Mouse (Mus musculus) erythroblast, adult 5-6 weeks (primary cell): Measurements from ENCODE around the gene Sorcs1. TPM values are rescaled to one million over a fixed set of nuclear protein-coding genes. Genes with fewer than 3 reads are reported as not detected.

Source experiments
- ATAC-seq: replicated peaks from 2 replicates; pipeline ENCODE4 v1.8.0; 2016; ENCODE audit warnings: moderate number of reproducible peaks, mild to moderate bottlenecking, moderate TSS enrichment, inconsistent platforms; ENCODE audit not compliant: poor library complexity, low FRiP score, severe bottlenecking
- total RNA-seq, 2 experiments: library from RNA; stranded (forward) in 1 of 2; stranded (reverse) in 1 of 2; fragments of 150-400 nt in 1 of 2; fragments of 200-764, 138-1000 nt in 1 of 2; gene quantifications; 2 replicates each; pipeline versions ENCODE4 v1.2.3 to v1.2.4; 2015 to 2017; ENCODE audit warnings: low replicate concordance in 2 of 2

The Sorcs1 gene
- total RNA-seq, 2 experiments from 2014 or later, result not detected

DNA sequence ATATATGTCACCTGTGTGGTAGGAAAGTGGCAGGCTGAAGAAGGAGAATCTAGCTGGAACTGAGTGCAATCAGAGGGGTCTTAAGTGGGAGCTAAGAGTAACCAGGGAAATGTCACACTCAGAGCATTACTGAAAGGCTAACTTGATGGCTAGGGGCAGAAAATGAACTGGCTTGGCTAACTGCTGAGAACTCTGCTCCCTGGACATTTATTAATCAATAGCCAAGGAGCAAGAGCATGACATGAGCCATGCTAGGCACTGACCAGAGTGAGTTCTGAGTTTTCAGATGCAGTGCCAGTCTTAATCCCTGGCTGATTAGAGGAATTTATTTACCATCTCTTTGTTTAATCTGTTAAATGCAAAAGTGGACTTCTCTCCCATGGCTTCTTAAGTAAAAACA lies 95.5 kb downstream of the Sorcs1 start:
- ATAC-seq, result no peak

DNA sequence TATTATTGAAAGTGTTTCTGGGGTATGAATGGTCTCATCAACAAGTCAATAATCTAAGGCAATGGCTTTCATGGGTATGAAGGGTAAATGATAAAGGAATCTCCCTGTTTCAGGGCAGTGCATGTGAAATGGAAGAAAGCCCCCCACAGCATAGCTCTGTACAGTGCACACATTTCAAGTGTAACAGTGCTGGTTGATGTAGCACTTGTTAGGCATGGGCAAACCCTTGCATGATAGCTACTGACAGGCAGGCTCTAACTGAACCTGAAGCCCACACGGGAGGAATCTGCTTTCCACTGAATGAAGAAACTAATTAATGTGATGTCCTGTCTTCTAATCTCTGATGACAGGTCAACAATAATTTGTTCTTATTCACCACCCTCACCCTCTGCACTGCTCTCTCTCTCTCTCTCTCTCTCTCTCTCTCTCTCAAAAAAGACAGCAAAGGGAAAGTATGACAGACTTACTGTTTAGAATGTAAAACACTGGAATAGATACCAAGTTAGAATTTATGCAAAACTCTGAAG lies 108.7 kb downstream of the Sorcs1 start:
- ATAC-seq, result no peak

DNA sequence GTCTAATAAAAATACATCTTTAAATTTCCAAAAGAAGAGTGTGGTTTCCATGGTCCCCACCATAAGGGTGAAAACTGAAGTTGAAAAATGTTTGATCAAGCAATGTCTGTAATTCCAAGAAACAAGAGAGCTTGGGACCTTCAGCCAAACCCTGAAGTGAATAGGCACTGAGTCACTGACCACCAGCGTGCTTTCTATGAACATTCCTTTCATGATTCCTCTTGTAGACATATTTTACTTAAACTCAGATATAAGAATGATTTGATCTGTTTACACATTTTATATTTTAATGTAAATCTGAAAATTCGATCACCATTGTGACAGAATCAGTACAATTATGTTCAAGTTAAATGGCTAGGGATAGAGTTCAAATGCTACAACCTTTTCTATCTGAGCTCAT lies 112.1 kb downstream of the Sorcs1 start:
- no peak for ATAC-seq

DNA sequence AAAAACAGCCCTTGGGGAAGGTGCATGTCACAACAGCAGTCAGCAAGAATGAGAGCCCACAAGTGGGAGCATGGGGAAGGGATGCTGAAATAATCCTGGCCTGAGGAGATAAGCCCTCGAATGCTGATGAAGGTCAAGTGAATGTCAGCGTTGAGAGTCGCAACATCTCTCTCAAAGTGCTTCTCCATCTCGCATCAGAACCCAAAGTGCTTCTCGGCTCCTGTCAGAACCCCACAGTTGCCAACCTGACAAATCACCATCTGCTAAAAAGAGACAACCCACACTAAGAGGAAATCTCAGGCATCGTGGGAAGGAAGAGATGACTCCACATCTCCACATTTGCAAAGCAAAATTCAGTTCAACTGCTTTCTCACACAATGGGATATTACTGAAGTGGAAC lies 119.7 kb downstream of the Sorcs1 start:
- no peak for ATAC-seq

DNA sequence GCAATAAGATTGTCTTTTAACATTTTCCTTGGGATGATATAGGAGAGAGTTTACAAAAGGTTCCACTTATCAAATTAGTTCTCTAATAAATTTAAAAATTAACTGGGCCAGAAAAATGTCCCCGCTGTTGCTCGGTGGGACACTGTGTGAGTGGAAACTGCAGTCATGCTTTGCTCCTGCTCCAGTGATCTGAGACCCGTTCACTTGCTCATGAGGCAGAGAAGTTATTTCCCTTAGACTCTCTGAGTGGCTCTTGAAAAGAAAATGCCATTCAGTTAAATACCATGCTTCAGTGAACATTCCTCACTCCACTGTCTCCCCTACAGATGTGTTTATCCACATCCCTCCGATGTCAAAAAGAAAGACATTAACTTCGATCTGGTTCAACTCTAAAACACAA lies 144.4 kb downstream of the Sorcs1 start:
- no peak for ATAC-seq

DNA sequence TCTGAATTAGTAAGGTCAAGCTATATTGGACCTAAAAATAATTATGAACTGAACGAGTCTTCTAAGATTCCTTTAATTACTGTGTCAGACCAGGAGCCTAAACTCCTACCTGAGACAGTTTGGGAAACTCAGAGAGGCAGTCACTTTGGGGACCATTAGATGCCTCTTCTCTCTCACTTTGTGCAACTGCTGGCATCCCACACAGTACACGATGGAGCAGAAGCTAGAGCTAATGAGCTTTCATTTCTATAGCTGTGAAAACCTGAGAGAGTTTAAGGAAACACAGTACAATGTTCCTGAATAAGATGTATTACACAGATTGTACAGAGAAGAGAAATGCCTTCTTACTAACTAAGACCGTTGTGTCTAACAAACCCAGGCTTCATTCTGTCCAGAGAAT lies 150.6 kb downstream of the Sorcs1 start:
- ATAC-seq, result no peak

DNA sequence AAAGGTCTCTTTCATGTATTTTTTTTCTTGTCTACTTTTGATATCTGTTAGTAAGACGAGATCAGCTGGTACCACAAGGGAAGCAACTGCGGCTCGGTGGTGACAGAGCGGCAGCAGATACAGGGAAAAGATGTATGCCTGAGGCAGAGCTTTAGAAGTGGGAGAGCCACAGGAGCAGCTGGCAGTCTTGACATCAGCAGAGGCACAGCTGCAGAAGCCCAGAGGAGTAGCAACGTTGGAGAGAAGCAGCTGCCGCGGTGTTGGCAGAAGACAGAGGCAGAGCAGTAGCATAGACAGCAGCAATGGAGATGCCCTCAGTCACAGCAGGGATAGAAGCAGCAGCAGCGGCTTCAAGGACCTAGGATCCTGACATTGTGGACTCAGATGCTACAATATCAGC lies 152.4 kb downstream of the Sorcs1 start:
- ATAC-seq, result no peak

DNA sequence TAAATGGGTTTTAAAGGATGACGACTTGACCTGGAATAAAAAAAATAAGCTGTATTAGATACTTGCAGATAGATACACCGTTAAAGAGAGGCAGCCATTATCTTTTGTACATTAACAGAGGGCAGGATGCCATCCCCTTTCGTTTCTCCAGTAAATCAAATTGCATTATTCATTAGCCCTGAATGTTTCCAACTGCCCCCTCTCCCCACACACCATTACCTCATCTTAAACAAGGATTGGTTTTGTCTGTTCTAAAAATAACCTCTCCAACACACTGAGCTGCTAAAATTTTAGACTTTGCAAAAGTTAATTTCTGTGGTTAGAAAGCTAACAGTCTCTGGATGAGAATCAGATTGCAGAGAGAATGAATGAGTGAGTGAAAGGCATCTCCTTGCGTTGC lies 156.5 kb downstream of the Sorcs1 start:
- ATAC-seq, result no peak

DNA sequence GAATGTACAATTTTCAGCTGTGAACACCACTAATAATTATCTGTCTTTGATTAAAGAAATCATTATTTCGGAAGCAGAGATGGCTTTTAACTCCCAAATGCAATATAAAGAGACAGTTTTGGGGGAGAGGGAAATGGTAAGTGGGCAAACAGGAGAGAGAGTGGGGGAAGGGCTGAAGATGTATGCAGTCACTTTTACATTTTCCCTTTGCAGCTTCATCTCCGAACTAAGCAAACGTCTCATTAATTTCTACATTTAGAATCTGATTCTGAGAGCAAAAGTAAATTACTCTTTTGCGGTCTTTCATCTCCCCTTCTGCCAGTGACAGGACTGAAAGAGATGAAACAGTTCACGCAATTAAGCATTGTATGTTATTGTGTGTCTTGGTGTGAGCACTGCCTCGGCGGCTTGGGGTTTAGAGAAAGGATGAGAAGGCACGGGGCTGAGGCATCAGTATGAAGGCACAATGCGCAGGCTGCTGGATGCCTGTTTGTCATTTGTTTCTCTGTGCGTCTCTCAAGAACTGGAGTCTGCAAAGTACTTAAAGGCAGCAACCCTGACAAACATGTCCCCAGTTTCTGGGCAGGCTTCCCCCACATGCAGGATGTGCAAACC lies 163.3 kb downstream of the Sorcs1 start:
- ATAC-seq, result no peak

DNA sequence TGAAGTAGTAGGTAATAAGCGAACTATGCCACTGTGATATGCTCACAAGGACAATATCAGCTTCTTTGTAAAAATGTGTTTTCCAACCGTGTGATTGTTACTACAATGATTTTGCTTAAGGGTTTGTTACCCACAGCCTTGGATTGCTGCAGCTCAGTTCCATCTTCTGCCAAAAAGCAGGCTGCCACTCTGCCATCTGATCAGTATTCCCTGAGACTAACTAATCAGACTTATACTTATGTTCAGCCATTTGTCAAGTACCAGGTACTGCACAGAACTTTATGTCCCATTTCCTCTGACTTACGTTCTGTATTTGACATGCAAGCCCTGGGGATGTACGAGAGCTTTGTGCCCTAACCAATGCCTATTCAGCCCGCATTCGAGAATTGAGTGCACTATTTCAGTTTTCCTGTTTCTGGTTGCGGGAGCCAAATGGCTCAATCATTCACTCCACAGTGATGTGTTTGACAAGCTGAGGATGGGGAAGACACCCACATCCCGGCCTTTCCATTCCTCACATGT lies 164.1 kb downstream of the Sorcs1 start:
- no peak for ATAC-seq

DNA sequence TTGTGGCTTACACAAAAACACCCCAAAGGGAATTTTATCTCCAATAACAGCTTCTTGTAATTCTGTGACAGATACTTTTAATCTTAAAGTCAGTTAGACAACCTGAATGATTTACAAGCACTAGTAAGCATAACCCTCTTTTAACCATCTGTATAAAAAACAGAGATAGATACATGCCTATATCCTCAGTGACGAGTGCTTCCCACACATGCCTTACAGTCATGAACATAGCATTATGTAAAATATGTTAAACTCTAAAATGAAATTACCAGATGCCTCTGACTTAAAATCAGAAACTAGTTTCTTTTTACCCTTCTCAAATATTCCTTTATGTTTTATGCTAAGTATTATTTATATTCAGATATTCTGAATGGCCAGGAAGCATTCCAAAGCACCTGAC lies 175.6 kb downstream of the Sorcs1 start:
- ATAC-seq, result no peak

DNA sequence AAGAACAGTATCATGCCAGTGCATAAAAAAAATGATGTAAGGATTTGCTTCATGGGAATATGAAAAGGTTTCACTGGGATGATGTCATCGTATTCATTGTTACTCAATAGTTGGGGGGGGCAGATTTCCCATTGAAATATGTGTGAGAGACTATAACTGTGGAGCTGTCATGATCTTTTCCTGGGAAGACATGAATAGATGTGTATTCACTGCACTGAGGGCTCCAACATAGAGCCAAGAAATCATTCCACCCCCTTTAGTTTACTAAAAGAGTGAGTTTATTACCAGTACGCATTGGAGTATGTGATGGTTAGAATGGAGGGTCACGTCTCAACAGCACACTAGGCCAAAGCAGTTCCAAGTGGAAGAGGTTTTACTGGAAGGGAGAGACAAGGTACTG lies 187.3 kb downstream of the Sorcs1 start:
- ATAC-seq, result no peak

DNA sequence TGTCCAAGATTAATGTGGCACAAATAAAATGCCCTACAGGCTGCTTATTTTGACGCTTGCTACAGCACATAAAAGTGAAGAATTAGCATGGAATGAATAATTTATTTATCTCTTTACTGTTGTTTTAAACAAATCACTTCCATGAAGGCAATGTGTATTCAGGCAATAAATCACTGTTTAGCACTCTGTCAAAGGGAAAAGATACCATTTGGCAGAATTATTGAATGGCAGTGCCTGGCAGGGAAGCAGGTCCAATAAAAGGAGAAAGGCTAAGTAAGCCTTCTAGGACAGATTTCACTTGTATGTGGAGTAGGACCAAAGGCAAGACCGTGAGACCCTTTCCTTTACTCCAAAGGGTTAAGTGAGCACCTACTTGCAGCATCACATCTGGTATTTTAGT lies 187.7 kb downstream of the Sorcs1 start:
- ATAC-seq, result no peak

DNA sequence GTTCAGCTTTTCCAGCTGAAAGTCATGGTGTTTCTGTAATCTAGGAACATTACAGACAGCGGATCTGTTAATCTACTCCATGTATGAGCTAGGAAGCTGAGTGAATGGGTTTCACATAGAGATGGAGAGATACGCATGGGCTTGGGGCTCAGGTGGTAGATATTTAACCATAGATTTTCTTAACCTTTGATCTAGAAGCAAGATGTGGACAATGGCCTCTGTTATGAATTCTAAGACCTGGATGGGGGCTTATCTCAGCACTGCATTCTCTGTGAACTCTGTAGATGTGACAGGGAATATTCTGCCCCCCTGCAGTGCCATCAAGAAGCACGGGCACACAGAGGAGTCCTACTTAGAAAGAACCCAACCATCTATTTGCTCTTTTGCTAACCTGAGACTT lies 188.7 kb downstream of the Sorcs1 start:
- ATAC-seq, result no peak

DNA sequence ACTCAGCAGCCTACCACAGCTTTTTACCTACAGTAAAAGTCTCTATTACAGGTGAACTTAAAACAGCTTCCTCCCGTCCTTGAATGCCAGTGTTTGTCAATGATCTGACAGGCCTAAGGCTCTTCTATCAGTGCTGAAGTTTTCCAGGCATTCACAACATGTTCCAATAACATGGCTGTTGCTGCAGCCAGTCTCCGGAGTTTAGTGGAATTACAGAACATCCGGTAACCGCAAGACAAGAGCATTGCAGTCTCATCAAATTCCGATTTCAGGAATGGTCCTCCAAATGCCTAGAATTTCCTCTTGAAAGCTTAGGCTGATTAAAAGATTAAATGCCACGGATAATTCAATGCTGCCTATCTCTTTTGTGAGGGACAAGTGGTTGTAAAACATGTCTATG lies 190.0 kb downstream of the Sorcs1 start:
- ATAC-seq, result no peak

DNA sequence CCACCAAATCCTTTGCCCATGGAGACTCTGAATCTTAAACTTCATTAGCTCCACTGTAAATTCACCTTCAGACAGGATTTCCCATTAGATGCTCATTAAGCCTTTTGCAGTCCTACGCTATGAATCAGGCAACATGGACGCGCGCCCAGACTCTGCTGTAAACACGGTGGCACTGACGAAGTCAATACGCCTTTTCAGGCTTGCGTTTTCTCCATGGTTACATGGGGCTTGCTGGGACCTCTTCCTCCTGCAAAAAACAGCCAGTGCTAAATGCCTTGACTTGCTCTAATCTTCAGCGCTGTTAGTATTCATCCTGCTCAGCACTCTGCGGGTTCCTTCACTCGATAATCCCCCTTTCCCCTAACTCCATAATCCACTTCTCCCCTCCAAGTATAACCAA lies 190.7 kb downstream of the Sorcs1 start:
- ATAC-seq, result no peak

DNA sequence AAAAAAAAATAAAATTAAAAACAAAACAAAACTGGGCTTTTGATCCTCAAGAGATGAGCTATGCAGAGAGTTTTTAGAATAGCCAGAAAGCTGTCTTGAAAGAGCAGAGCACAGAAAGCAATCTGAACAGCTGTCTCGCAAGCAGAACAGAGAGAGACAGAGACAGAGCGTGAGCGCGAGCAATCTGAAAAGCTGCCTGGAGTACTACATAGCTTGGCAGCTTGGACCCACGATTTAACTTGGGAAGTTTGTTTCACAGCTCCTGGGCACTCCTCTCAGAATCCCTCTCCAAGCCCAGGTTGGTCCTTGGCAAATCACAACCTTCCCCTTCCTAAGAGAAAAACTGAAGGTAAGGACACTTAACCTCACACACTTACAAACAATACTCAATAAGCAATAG lies 192.1 kb downstream of the Sorcs1 start:
- ATAC-seq, result no peak

DNA sequence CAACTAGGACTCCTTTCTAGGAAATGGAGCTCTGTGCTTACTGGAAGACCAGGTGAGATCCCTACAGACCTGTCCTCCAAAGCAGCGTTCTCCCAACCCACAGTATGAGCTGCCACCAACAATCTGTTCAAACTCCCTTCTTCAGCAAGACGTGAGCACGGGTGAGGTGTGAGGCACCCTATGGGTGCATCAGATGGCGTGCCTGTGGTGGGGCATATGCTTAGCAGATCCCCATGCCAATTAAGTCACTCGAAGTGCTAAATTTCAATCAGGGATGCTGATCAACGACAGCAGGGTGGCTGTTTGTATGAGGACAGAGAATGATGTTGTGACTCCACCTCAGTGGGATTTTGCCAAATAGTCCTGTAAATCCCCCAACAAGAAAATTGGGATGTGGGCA lies 201.7 kb downstream of the Sorcs1 start:
- no peak for ATAC-seq

DNA sequence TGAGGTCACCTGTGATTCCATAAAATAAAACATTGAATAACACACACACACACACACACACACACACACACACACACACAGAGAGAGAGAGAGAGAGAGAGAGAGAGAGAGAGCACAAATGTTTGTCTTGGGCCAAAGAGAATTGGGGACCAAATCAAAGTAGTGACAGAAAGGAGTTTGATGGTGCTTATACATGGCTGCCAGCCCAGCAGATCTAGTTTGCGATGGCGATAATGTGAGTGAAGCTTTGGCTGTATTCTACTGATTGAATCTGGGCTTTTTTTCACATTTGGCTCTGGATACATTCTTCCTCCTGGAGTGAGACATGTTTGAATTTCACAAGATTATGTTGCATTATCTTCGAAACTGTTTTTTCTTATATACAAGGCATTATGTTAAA lies 209.9 kb downstream of the Sorcs1 start:
- ATAC-seq, result no peak

DNA sequence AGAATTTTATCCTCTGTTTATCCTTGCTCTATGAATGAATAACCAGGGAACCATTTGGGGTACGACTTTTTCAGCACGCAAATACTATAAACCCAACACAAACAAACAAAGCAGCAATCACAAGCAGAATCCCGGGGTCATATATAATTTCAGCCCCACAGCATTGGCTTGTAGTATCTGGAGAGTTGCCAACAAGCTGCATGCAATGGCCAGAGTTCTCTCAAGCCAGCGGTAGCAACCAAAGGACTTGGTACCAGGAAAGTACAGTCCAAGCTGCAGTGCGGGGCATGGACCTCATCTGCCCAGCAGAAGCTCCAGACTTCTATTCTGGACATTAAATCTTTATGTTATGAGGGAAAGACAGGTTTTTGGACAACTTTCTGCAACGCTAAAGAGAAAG lies 213.6 kb downstream of the Sorcs1 start:
- ATAC-seq, result no peak

DNA sequence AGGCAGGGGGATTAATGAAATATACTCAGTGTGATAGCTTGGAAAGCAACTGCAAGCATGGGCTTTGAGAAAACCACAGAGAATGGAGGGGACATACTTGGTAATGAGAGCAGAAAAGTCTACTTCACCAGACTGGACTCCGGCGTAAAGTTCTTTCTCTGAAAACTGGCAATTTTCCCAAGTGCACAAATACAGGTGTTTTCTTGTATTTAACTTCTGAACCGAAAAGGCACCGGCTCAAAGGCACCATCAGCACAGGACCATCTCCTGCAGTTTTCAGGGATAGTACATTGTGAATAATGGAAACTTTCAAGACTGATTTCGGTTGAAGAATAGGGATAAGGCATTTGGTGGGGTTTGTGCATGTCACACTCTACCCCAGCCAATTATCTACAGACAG lies 219.9 kb downstream of the Sorcs1 start:
- ATAC-seq, result no peak

DNA sequence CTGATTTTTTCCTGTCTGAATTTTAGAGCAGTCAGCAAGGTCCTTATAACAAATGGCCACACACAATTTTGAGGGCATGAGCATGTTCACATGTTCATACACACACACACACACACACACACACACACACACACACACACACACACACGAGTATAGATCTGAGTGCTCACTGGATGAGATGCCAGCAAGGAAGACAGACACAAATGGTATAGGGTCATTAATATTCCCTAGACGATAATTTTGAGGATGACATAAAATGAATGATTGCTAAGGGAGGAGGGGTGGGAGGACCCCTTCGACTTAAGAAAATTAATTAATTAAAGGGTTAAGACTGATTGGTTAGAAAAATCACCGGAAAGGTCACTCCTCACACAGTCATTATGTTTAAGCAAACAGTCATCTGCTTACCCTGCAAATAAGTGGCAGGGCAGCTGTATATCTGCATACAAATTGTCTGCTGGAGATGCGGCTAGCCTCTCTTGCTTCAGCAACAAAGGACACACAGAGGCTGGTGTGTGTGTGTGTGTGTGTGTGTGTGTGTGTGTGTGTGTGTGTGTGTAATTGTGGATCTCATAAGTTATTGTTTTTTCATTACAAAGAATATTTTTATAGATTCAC lies 221.1 kb downstream of the Sorcs1 start:
- no peak for ATAC-seq
